Mouse (Mus musculus) cerebellum, adult 2 months (tissue): Measurements from ENCODE around the gene Fam19a3.

Experiments used
- CTCF ChIP-seq: fragments of 200-500 bp; IDR thresholded peaks from 2 replicates; pipeline ENCODE4 v1.5.1; 2011; ENCODE audit warnings: low read depth, mild to moderate bottlenecking, control low read depth, low read length, moderate library complexity, borderline replicate concordance; ENCODE audit not compliant: insufficient read depth
- POLR2A ChIP-seq: fragments of 200-500 bp; IDR thresholded peaks from 2 replicates; pipeline ENCODE4 v1.6.1; 2011; ENCODE audit warnings: low read length, control low read depth, borderline replicate concordance; ENCODE audit not compliant: insufficient read depth

- TF ChIP-seq CTCF (no peak), POLR2A (no peak)
These were observed 30.6 kb upstream of the Fam19a3 start for GRCm38 (mm10) chr3:104812254-104812653.
